Mouse (Mus musculus) right cerebral cortex, postnatal 36 days (tissue): ENCODE data around the gene Wfdc8.
"Not testable (repeated sequence)": the region's sequence is repeated elsewhere in the genome, so short reads cannot be mapped to it uniquely, and the experiment has no call there.

Experiments used
- DNase-seq, 2 experiments: peaks; one replicate each; pipeline ENCODE4 v3.0.0; 2022; ENCODE audit warnings: low spot score in 2 of 2, mixed read lengths in 1 of 2

Gene Wfdc8

GRCm38 (mm10) chr2:164613471-164613870, at the start of gene Wfdc8, which contains the start of gene Wfdc6b:
TSS of gene Wfdc8 (minus strand) at chr2:164613626.
TSS of gene Wfdc6b (plus strand) at chr2:164613522.
- DNase-seq, result not testable (repeated sequence)

GRCm38 (mm10) chr2:164656483-164656882, 43.1 kb upstream of the Wfdc8 start, which contains the start of gene Wfdc9:
TSS of gene Wfdc9 (minus strand) at chr2:164656583.
- no peak for DNase-seq

GRCm38 (mm10) chr2:164655858-164656257, 42.4 kb upstream of the Wfdc8 start, which contains the start of gene Wfdc10:
TSS of gene Wfdc10 (plus strand) at chr2:164656046.
- DNase-seq, result no peak

GRCm38 (mm10) chr2:164641881-164642673, 28.7 kb upstream of the Wfdc8 start:
- no peak for DNase-seq

- no peak for DNase-seq
These were observed 27.7 kb upstream of the Wfdc8 start for GRCm38 (mm10) chr2:164641129-164641528.

- DNase-seq, result no peak
These were observed 25.3 kb upstream of the Wfdc8 start, which contains the start of gene Wfdc16 for GRCm38 (mm10) chr2:164638696-164639095. TSS of gene Wfdc16 (minus strand) at chr2:164638796.

- no peak for DNase-seq
These were observed 21.8 kb upstream of the Wfdc8 start for GRCm38 (mm10) chr2:164635266-164635665.

- no peak for DNase-seq
These were observed 8.3 kb upstream of the Wfdc8 start for GRCm38 (mm10) chr2:164621775-164622174.

GRCm38 (mm10) chr2:164619050-164619449, 5.6 kb upstream of the Wfdc8 start:
- DNase-seq, result no peak

- DNase-seq, result no peak
These were observed 2.0 kb upstream of the Wfdc8 start for GRCm38 (mm10) chr2:164615386-164615785.

GRCm38 (mm10) chr2:164608781-164609180, 4.6 kb downstream of the Wfdc8 start:
- DNase-seq, result no peak

GRCm38 (mm10) chr2:164604411-164604810, 9.0 kb downstream of the Wfdc8 start:
- DNase-seq, result no peak

- no peak for DNase-seq
These were observed 9.9 kb downstream of the Wfdc8 start for GRCm38 (mm10) chr2:164603482-164603881.

- DNase-seq, result no peak
These were observed 13.2 kb downstream of the Wfdc8 start for GRCm38 (mm10) chr2:164600179-164600578.

GRCm38 (mm10) chr2:164593494-164593893, 19.9 kb downstream of the Wfdc8 start, which contains the start of gene Eppin:
TSS of gene Eppin (minus strand) at chr2:164593594.
- no peak for DNase-seq

GRCm38 (mm10) chr2:164592014-164592413, 21.4 kb downstream of the Wfdc8 start:
- no peak for DNase-seq

- not testable (repeated sequence) for DNase-seq
These were observed 28.3 kb downstream of the Wfdc8 start, which contains the start of gene Wfdc6a for GRCm38 (mm10) chr2:164585025-164585725. TSS of gene Wfdc6a (minus strand) at chr2:164585447.

- not testable (repeated sequence) for DNase-seq
These were observed 40.1 kb downstream of the Wfdc8 start, which contains the start of gene Spint3 for GRCm38 (mm10) chr2:164573359-164573758. TSS of gene Spint3 (minus strand) at chr2:164573459.

GRCm38 (mm10) chr2:164567460-164567859, 46.0 kb downstream of the Wfdc8 start:
- DNase-seq, result no peak

GRCm38 (mm10) chr2:164566997-164567396, 46.4 kb downstream of the Wfdc8 start:
- DNase-seq, result no peak

GRCm38 (mm10) chr2:164564346-164564745, 49.1 kb downstream of the Wfdc8 start:
- DNase-seq, result no peak

GRCm38 (mm10) chr2:164563339-164564038, 49.9 kb downstream of the Wfdc8 start:
- DNase-seq, result peak in 1 of 2 experiments; percentile 25
